Mouse (Mus musculus) frontal cortex, postnatal 25 days (tissue): ENCODE results near the gene Haus6.

Experiments
- DNase-seq, 2 experiments: peaks; one replicate each; pipeline ENCODE4 v3.0.0; 2022; ENCODE audit warnings: low spot score in 2 of 2

Haus6 gene

GRCm38 (mm10) chr4:86575283-86575983 is 36.4 kb downstream of the Haus6 start, which contains the start of gene Rraga:
Gene Rraga (plus strand): TSS chr4:86575668.
- peak; percentile 87 to 90 for DNase-seq

GRCm38 (mm10) chr4:86574939-86575282 is 36.9 kb downstream of the Haus6 start:
- no peak for DNase-seq

GRCm38 (mm10) chr4:86561061-86561460 is 50.8 kb downstream of the Haus6 start:
- no peak for DNase-seq

- no peak for DNase-seq
Measured at GRCm38 (mm10) chr4:86559006-86559405, 52.8 kb downstream of the Haus6 start.

GRCm38 (mm10) chr4:86558228-86558627 is 53.6 kb downstream of the Haus6 start, which contains the start of gene Saxo1:
Gene Saxo1 (minus strand): TSS chr4:86558328.
- no peak for DNase-seq

GRCm38 (mm10) chr4:86557371-86557770 is 54.5 kb downstream of the Haus6 start:
- DNase-seq = no peak

- DNase-seq = no peak
Measured at GRCm38 (mm10) chr4:86555035-86555707, 56.7 kb downstream of the Haus6 start.

- no peak for DNase-seq
Measured at GRCm38 (mm10) chr4:86548332-86548731, 63.5 kb downstream of the Haus6 start.

GRCm38 (mm10) chr4:86545615-86546014 is 66.2 kb downstream of the Haus6 start:
- DNase-seq = no peak

GRCm38 (mm10) chr4:86543999-86544398 is 67.9 kb downstream of the Haus6 start:
- no peak for DNase-seq

- no peak for DNase-seq
Measured at GRCm38 (mm10) chr4:86541573-86541972, 70.3 kb downstream of the Haus6 start.

- DNase-seq = no peak
Measured at GRCm38 (mm10) chr4:86538936-86539335, 72.9 kb downstream of the Haus6 start.

GRCm38 (mm10) chr4:86537972-86538371 is 73.9 kb downstream of the Haus6 start:
- no peak for DNase-seq

- DNase-seq = no peak
Measured at GRCm38 (mm10) chr4:86534091-86534481, 77.8 kb downstream of the Haus6 start.

- no peak for DNase-seq
Measured at GRCm38 (mm10) chr4:86533406-86534090, 78.3 kb downstream of the Haus6 start.

- no peak for DNase-seq
Measured at GRCm38 (mm10) chr4:86529161-86529560, 82.7 kb downstream of the Haus6 start.
